Mouse (Mus musculus): Measurements from ENCODE around the gene D630003M21Rik. TPM values are rescaled to one million over a fixed set of nuclear protein-coding genes. Genes with fewer than 3 reads are reported as not detected.

D630003M21Rik gene
- polyA plus RNA-seq, 1 experiment from 2014 or later = 2.6 TPM

GRCm38 (mm10) chr2:158144263-158144662 is 84.8 kb downstream of the D630003M21Rik start:
- WGBS = 47% methylated on average over 8 of the region's 8 CpGs
- ATAC-seq (ENCODE audit: low read depth) = no peak
- Histone ChIP-seq H3K4me2 (no peak overlapping the region), H3K36me3 (no peaks in the 10 kb centered on the region), H3K4me1 (replicated peaks) (peaks cover 38% of the 10 kb centered on the region), H3K9ac (no peak overlapping the region), H3K9me3 (no peaks in the 10 kb centered on the region), H3K27me3 (peaks cover 12% of the 10 kb centered on the region), H3K4me3 (no peak overlapping the region), H3K27ac (replicated peaks) (no peak overlapping the region)

GRCm38 (mm10) chr2:158143816-158144215 is 85.2 kb downstream of the D630003M21Rik start:
- no peak overlapping the region for H3K9ac ChIP-seq

GRCm38 (mm10) chr2:158142981-158143380 is 86.0 kb downstream of the D630003M21Rik start:
- Histone ChIP-seq H3K4me3 (no peak overlapping the region), H3K4me2 (0 out of 2 replicates have a peak overlapping the region, but pooled peaks have one; percentile 7), H3K9ac (no peak overlapping the region), H3K36me3 (no peaks in the 10 kb centered on the region), H3K27me3 (peaks cover 12% of the 10 kb centered on the region), H3K4me1 (replicated peaks) (peaks cover 41% of the 10 kb centered on the region), H3K27ac (replicated peaks) (no peak overlapping the region), H3K9me3 (no peaks in the 10 kb centered on the region)
- 82% methylated on average over 18 of the region's 18 CpGs for WGBS
- no peak for ATAC-seq (ENCODE audit: low read depth)

More at GRCm38 (mm10) chr2:158143816-158144215, 85.2 kb downstream of the D630003M21Rik start:
- H3K9me3 ChIP-seq = no peaks in the 10 kb centered on the region
- H3K27me3 ChIP-seq = peaks cover 12% of the 10 kb centered on the region
- ATAC-seq (ENCODE audit: low read depth) = no peak
- H3K27ac ChIP-seq (replicated peaks) = no peak overlapping the region
- H3K4me2 ChIP-seq = no peak overlapping the region
- H3K36me3 ChIP-seq = no peaks in the 10 kb centered on the region
- H3K4me1 ChIP-seq (replicated peaks) = peaks cover 41% of the 10 kb centered on the region
- H3K4me3 ChIP-seq = no peak overlapping the region
- 71% methylated on average over 3 of the region's 3 CpGs for WGBS

GRCm38 (mm10) chr2:158141690-158142440 is 87.2 kb downstream of the D630003M21Rik start:
- Histone ChIP-seq H3K4me2 (no peak overlapping the region), H3K27me3 (peaks cover 12% of the 10 kb centered on the region), H3K9me3 (no peaks in the 10 kb centered on the region), H3K4me1 (replicated peaks) (peaks cover 41% of the 10 kb centered on the region), H3K27ac (replicated peaks) (no peak overlapping the region), H3K4me3 (no peak overlapping the region), H3K36me3 (no peaks in the 10 kb centered on the region), H3K9ac (no peak overlapping the region)
- WGBS = 87% methylated on average over 7 of the region's 7 CpGs
- no peak for ATAC-seq (ENCODE audit: low read depth)

- Histone ChIP-seq H3K4me1 (replicated peaks) (peaks cover 40% of the 10 kb centered on the region), H3K9ac (no peak overlapping the region), H3K4me3 (no peak overlapping the region), H3K36me3 (no peaks in the 10 kb centered on the region), H3K9me3 (no peaks in the 10 kb centered on the region), H3K27me3 (peaks cover 12% of the 10 kb centered on the region), H3K27ac (replicated peaks) (no peak overlapping the region), H3K4me2 (no peak overlapping the region)
- no peak for ATAC-seq (ENCODE audit: low read depth)
- WGBS = 87% methylated on average over 7 of the region's 7 CpGs
Measured at GRCm38 (mm10) chr2:158141271-158141670, 87.8 kb downstream of the D630003M21Rik start.

GRCm38 (mm10) chr2:158140664-158141063 is 88.4 kb downstream of the D630003M21Rik start:
- Histone ChIP-seq H3K4me2 (no peak overlapping the region), H3K27me3 (peaks cover 6% of the 10 kb centered on the region), H3K9me3 (no peaks in the 10 kb centered on the region), H3K4me1 (replicated peaks) (peaks cover 36% of the 10 kb centered on the region), H3K36me3 (no peaks in the 10 kb centered on the region), H3K9ac (no peak overlapping the region), H3K27ac (replicated peaks) (no peak overlapping the region), H3K4me3 (no peak overlapping the region)
- 90% methylated on average over 5 of the region's 5 CpGs for WGBS
- ATAC-seq (ENCODE audit: low read depth) = no peak

GRCm38 (mm10) chr2:158139628-158140027 is 89.4 kb downstream of the D630003M21Rik start:
- 35% methylated on average over 7 of the region's 7 CpGs for WGBS
- Histone ChIP-seq H3K4me2 (no peak overlapping the region), H3K36me3 (no peaks in the 10 kb centered on the region), H3K9me3 (no peaks in the 10 kb centered on the region), H3K27me3 (no peaks in the 10 kb centered on the region), H3K27ac (replicated peaks) (peak overlapping the region; percentile 62), H3K4me3 (no peak overlapping the region), H3K9ac (no peak overlapping the region), H3K4me1 (replicated peaks) (peaks cover 36% of the 10 kb centered on the region)
- peak; percentile 73 for ATAC-seq (ENCODE audit: low read depth)

- 94% methylated on average over 9 of the region's 9 CpGs for WGBS
Measured at GRCm38 (mm10) chr2:158138778-158139177, 90.2 kb downstream of the D630003M21Rik start.

GRCm38 (mm10) chr2:158137771-158138170 is 91.3 kb downstream of the D630003M21Rik start:
- no peak overlapping the region for H3K9ac ChIP-seq
- H3K9me3 ChIP-seq = no peaks in the 10 kb centered on the region
- ATAC-seq (ENCODE audit: low read depth) = no peak
- H3K27ac ChIP-seq (replicated peaks) = no peak overlapping the region
- WGBS = 91% methylated on average over 12 of the region's 12 CpGs
- no peaks in the 10 kb centered on the region for H3K36me3 ChIP-seq
- no peak overlapping the region for H3K4me2 ChIP-seq
- no peak overlapping the region for H3K4me3 ChIP-seq
- peaks cover 23% of the 10 kb centered on the region for H3K4me1 ChIP-seq (replicated peaks)
- H3K27me3 ChIP-seq = no peaks in the 10 kb centered on the region

More at GRCm38 (mm10) chr2:158138778-158139177, 90.2 kb downstream of the D630003M21Rik start:
- Histone ChIP-seq H3K9ac (no peak overlapping the region), H3K27me3 (no peaks in the 10 kb centered on the region), H3K36me3 (no peaks in the 10 kb centered on the region), H3K9me3 (no peaks in the 10 kb centered on the region), H3K27ac (replicated peaks) (no peak overlapping the region), H3K4me2 (no peak overlapping the region), H3K4me3 (no peak overlapping the region), H3K4me1 (replicated peaks) (peaks cover 30% of the 10 kb centered on the region)
- ATAC-seq (ENCODE audit: low read depth) = no peak

- Histone ChIP-seq H3K27me3 (no peaks in the 10 kb centered on the region), H3K4me1 (replicated peaks) (peaks cover 22% of the 10 kb centered on the region), H3K9ac (no peak overlapping the region), H3K4me2 (no peak overlapping the region), H3K9me3 (no peaks in the 10 kb centered on the region), H3K4me3 (no peak overlapping the region), H3K36me3 (no peaks in the 10 kb centered on the region), H3K27ac (replicated peaks) (no peak overlapping the region)
- ATAC-seq (ENCODE audit: low read depth) = no peak
- WGBS = 58% methylated on average over 7 of the region's 7 CpGs
Measured at GRCm38 (mm10) chr2:158136205-158136604, 92.8 kb downstream of the D630003M21Rik start.

GRCm38 (mm10) chr2:158133050-158133449 is 96.0 kb downstream of the D630003M21Rik start:
- H3K9me3 ChIP-seq = no peaks in the 10 kb centered on the region
- H3K4me1 ChIP-seq (replicated peaks) = peaks cover 18% of the 10 kb centered on the region
- no peak overlapping the region for H3K9ac ChIP-seq
- 66% methylated on average over 6 of the region's 6 CpGs for WGBS
- H3K27me3 ChIP-seq = no peaks in the 10 kb centered on the region
- no peak overlapping the region for H3K4me3 ChIP-seq
- no peak overlapping the region for H3K27ac ChIP-seq (replicated peaks)
- H3K36me3 ChIP-seq = no peaks in the 10 kb centered on the region
- H3K4me2 ChIP-seq = no peak overlapping the region
- no peak for ATAC-seq (ENCODE audit: low read depth)
